Mouse (Mus musculus) embryonic stem cell, embryonic (primary cell): Measurements from ENCODE around the gene Kansl1.

Source experiments
- CTCF ChIA-PET, 4 experiments: fragments of 300-600 bp in 2 of 4; fragments of 350-600 bp in 2 of 4; sonication (Branson Sonifier 250); formaldehyde crosslinking; loops; one replicate each; lab custom pipeline; 2022; ENCODE audit warnings: inconsistent platforms in 2 of 4; lab: Charles Lee
- POLR2A ChIA-PET, 4 experiments: fragments of 300-600 bp in 2 of 4; fragments of 350-600 bp in 2 of 4; sonication (Branson Sonifier 250); formaldehyde crosslinking; loops; one replicate each; lab custom pipeline; 2022; ENCODE audit warnings: antibody characterized with exemption in 4 of 4, inconsistent platforms in 1 of 4; lab: Charles Lee

Kansl1 gene

GRCm38 (mm10) chr11:104468751-104469268 is at the start of gene Kansl1:
Gene Kansl1, minus strand, starts transcription at chr11:104468861.
- POLR2A ChIA-PET: interaction anchor here in 3 of 4 experiments (0.6 to 3.6 kb wide), 45 partner anchors 8 to 1056 kb away, joined by 3 to 33 read pairs (median 4); partner anchors contain the start of genes Mettl2 (in 1 of the 3) and Plekhm1 (in 1 of the 3)
- CTCF ChIA-PET: interaction anchor here in 3 of 4 experiments (0.6 to 1.8 kb wide), 10 partner anchors 10 to 452 kb away, joined by 3 to 6 read pairs (median 3); no protein-coding TSS in a partner anchor

- POLR2A ChIA-PET: interaction anchor here in 3 of 4 experiments (0.6 to 1.5 kb wide), 4 partner anchors 55 to 391 kb away, joined by 3 to 6 read pairs (median 4); no protein-coding TSS in a partner anchor
- CTCF ChIA-PET: interaction anchor here in 1 of 4 experiments (0.9 to 1.1 kb wide), 2 partner anchors 10 to 73 kb away, joined by 3 to 4 read pairs; no protein-coding TSS in a partner anchor
These were observed 43.8 kb upstream of the Kansl1 start for GRCm38 (mm10) chr11:104512436-104512835.

GRCm38 (mm10) chr11:104510606-104511005 is 41.9 kb upstream of the Kansl1 start:
- ChIA-PET CTCF (interaction anchor here in 2 of 4 experiments (0.6 to 1.1 kb wide), 5 partner anchors 9 to 279 kb away, joined by 3 to 7 read pairs (median 4); no protein-coding TSS in a partner anchor), POLR2A (interaction anchor here in 1 of 4 experiments (0.7 to 0.8 kb wide), 3 partner anchors 8 to 222 kb away, joined by 3 read pairs; no protein-coding TSS in a partner anchor)

- CTCF ChIA-PET: no interaction called here
These were observed 39.8 kb upstream of the Kansl1 start for GRCm38 (mm10) chr11:104508455-104508854.

GRCm38 (mm10) chr11:104488292-104488691 is 19.6 kb upstream of the Kansl1 start:
- ChIA-PET CTCF (no interaction called here), POLR2A (no interaction called here)

More at GRCm38 (mm10) chr11:104508455-104508854, 39.8 kb upstream of the Kansl1 start:
- POLR2A ChIA-PET: no interaction called here

GRCm38 (mm10) chr11:104481971-104482370 is 13.3 kb upstream of the Kansl1 start:
- CTCF ChIA-PET: interaction anchor here in 1 of 4 experiments (0.6 kb wide), 1 partner anchor 64 kb away, joined by 3 read pairs; no protein-coding TSS in a partner anchor
- POLR2A ChIA-PET: interaction anchor here (0.6 to 1.6 kb wide), 5 partner anchors 9 to 189 kb away, joined by 3 to 5 read pairs (median 3); partner anchors contain the start of gene Kansl1 (in 2 of the 4)

GRCm38 (mm10) chr11:104479505-104479904 is 10.8 kb upstream of the Kansl1 start:
- ChIA-PET POLR2A (interaction anchor here in 3 of 4 experiments (0.5 to 2.6 kb wide), 18 partner anchors 10 to 646 kb away, joined by 3 to 14 read pairs (median 4); partner anchors contain the start of gene Kansl1 (in 1 of the 3)), CTCF (interaction anchor here in 1 of 4 experiments (1.0 to 1.1 kb wide), 3 partner anchors 11 to 651 kb away, joined by 3 to 4 read pairs (median 3); no protein-coding TSS in a partner anchor)

- CTCF ChIA-PET: interaction anchor here in 3 of 4 experiments (0.6 to 1.8 kb wide), 10 partner anchors 10 to 453 kb away, joined by 3 to 6 read pairs (median 3); no protein-coding TSS in a partner anchor
- POLR2A ChIA-PET: interaction anchor here (0.6 to 3.6 kb wide), 45 partner anchors 9 to 1057 kb away, joined by 3 to 33 read pairs (median 4); partner anchors contain the start of genes Mettl2 (in 1 of the 4) and Plekhm1 (in 1 of the 4)
These were observed 742 bp upstream of the Kansl1 start for GRCm38 (mm10) chr11:104469371-104469835.

- CTCF ChIA-PET: no interaction called here
- POLR2A ChIA-PET: interaction anchor here in 2 of 4 experiments (0.8 to 3.6 kb wide), 11 partner anchors 11 to 181 kb away, joined by 3 to 33 read pairs (median 7); no protein-coding TSS in a partner anchor
These were observed 963 bp downstream of the Kansl1 start for GRCm38 (mm10) chr11:104467698-104468097.

- POLR2A ChIA-PET: interaction anchor here in 2 of 4 experiments (1.0 to 2.0 kb wide), 4 partner anchors 19 to 172 kb away, joined by 5 to 12 read pairs (median 6); no protein-coding TSS in a partner anchor
- CTCF ChIA-PET: interaction anchor here in 3 of 4 experiments (0.6 to 1.5 kb wide), 7 partner anchors 9 to 262 kb away, joined by 3 to 4 read pairs (median 3); partner anchors contain the start of gene Gm11639 (in 1 of the 3)
These were observed 7.1 kb downstream of the Kansl1 start for GRCm38 (mm10) chr11:104461551-104461950.

GRCm38 (mm10) chr11:104459671-104460070 is 9.0 kb downstream of the Kansl1 start:
- POLR2A ChIA-PET: interaction anchor here (0.6 to 5.7 kb wide), 10 partner anchors 8 to 170 kb away, joined by 3 to 33 read pairs (median 4); partner anchors contain the start of gene Kansl1 (in 1 of the 4)
- CTCF ChIA-PET: interaction anchor here in 3 of 4 experiments (0.5 to 2.2 kb wide), 11 partner anchors 10 to 223 kb away, joined by 3 to 8 read pairs (median 4); partner anchors contain the start of gene Kansl1 (in 1 of the 3)

- ChIA-PET CTCF (interaction anchor here in 2 of 4 experiments (0.6 to 2.2 kb wide), 7 partner anchors 9 to 1222 kb away, joined by 3 to 8 read pairs (median 5); partner anchors contain the start of gene Kansl1 (in 1 of the 2)), POLR2A (interaction anchor here (0.7 to 5.7 kb wide), 14 partner anchors 9 to 169 kb away, joined by 3 to 33 read pairs (median 4); partner anchors contain the start of gene Kansl1 (in 1 of the 4))
These were observed 10.2 kb downstream of the Kansl1 start for GRCm38 (mm10) chr11:104458507-104458906.

- ChIA-PET POLR2A (interaction anchor here in 3 of 4 experiments (1.2 to 1.5 kb wide), 3 partner anchors 10 to 12 kb away, joined by 3 to 4 read pairs (median 3); no protein-coding TSS in a partner anchor), CTCF (interaction anchor here in 2 of 4 experiments (0.6 to 1.0 kb wide), 2 partner anchors 9 to 1091 kb away, joined by 3 read pairs; no protein-coding TSS in a partner anchor)
These were observed 16.0 kb downstream of the Kansl1 start for GRCm38 (mm10) chr11:104452709-104453108.

- CTCF ChIA-PET: interaction anchor here (0.7 to 1.7 kb wide), 9 partner anchors 8 to 161 kb away, joined by 3 to 10 read pairs (median 4); no protein-coding TSS in a partner anchor
- POLR2A ChIA-PET: interaction anchor here in 3 of 4 experiments (0.9 to 2.0 kb wide), 8 partner anchors 8 to 162 kb away, joined by 3 to 12 read pairs (median 4); no protein-coding TSS in a partner anchor
These were observed 17.4 kb downstream of the Kansl1 start for GRCm38 (mm10) chr11:104451239-104451638.

GRCm38 (mm10) chr11:104448499-104448898 is 20.2 kb downstream of the Kansl1 start:
- POLR2A ChIA-PET: interaction anchor here (0.6 to 2.2 kb wide), 11 partner anchors 10 to 181 kb away, joined by 3 to 9 read pairs (median 3); no protein-coding TSS in a partner anchor
- CTCF ChIA-PET: interaction anchor here in 2 of 4 experiments (0.9 to 2.6 kb wide), 8 partner anchors 10 to 162 kb away, joined by 3 to 12 read pairs (median 6); no protein-coding TSS in a partner anchor

- ChIA-PET POLR2A (interaction anchor here in 3 of 4 experiments (0.9 to 6.2 kb wide), 14 partner anchors 11 to 158 kb away, joined by 3 to 94 read pairs (median 4); partner anchors contain the start of gene Kansl1 (in 1 of the 3)), CTCF (interaction anchor here in 3 of 4 experiments (1.1 to 1.4 kb wide), 3 partner anchors 115 to 156 kb away, joined by 3 read pairs; no protein-coding TSS in a partner anchor)
These were observed 23.1 kb downstream of the Kansl1 start for GRCm38 (mm10) chr11:104445538-104445937.

GRCm38 (mm10) chr11:104445044-104445443 is 23.6 kb downstream of the Kansl1 start:
- ChIA-PET POLR2A (interaction anchor here (0.7 to 6.2 kb wide), 23 partner anchors 11 to 186 kb away, joined by 3 to 94 read pairs (median 4); partner anchors contain the start of gene Kansl1 (in 1 of the 4)), CTCF (interaction anchor here in 2 of 4 experiments (0.6 to 1.4 kb wide), 3 partner anchors 18 to 156 kb away, joined by 3 read pairs; no protein-coding TSS in a partner anchor)
